Mouse (Mus musculus): Measurements from ENCODE around the gene Reg2. TPM values are rescaled to one million over a fixed set of nuclear protein-coding genes. Genes with fewer than 3 reads are reported as not detected.

The Reg2 gene
- polyA plus RNA-seq (2012; rRNA removed) = not detected in 2 replicates

DNA sequence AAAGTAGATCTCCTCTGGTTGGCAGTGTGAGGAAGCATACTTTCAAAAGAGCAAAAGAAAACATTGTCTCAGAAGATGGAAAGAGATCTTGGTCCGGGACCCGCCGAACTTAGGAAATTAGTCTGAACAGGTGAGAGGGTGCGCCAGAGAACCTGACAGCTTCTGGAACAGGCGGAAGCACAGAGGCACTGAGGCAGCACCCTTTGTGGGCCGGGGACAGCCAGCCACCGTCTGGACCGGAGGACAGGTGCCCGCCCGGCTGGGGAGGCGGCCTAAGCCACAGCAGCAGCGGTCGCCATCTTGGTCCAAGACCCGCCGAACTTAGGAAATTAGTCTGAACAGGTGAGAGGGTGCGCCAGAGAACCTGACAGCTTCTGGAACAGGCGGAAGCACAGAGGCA, at the start of gene Reg2:
TSS of gene Reg2 (plus strand) at position 301 of the 400 bp plus-strand sequence.

DNA sequence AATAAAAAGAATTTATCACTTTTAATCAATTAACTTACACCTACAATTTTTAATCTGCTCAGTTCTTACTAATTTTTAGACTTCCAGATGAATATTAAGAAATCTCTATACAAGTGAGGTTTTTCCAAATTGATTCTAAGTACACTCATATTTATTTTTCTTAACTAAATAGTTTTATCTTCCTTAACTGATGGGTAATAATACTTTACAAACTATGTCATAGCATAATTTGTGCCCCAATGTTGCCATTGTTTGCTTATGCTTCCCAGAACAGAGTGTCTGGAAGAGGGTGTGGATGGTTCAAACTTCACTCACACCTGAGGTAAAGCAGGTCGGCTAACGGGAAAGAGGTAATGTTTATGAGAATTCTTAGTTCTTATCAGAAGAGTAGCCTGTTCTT, 25.1 kb upstream of the Reg2 start, which contains the start of gene Reg3b:
TSS of gene Reg3b (plus strand) at position 301 of the 400 bp plus-strand sequence.

GRCm38 (mm10) chr6:78378765-78379164, 16.7 kb upstream of the Reg2 start, which contains the start of gene Reg3d:
Gene Reg3d (minus strand): TSS chr6:78378865.

GRCm38 (mm10) chr6:78380409-78380808, 15.0 kb upstream of the Reg2 start, which contains the start of gene Reg3a:
Gene Reg3a (plus strand): TSS chr6:78380709.

GRCm38 (mm10) chr6:78422411-78422810, 27.0 kb downstream of the Reg2 start, which contains the start of gene Reg1:
Gene Reg1 (plus strand): TSS chr6:78422711.

Other genes with a start within 250 kb of the Reg2 start
- gene Reg3b, start 25.0 kb upstream of the Reg2 start, polyA plus RNA-seq (2012; rRNA removed) = not detected in 2 replicates
- not detected in 2 replicates for gene Reg3d, start 16.8 kb upstream of the Reg2 start, polyA plus RNA-seq (2012; rRNA removed)
- gene Reg3a, start 14.9 kb upstream of the Reg2 start, polyA plus RNA-seq (2012; rRNA removed) = not detected in 2 replicates
- gene Reg1, start 27.1 kb downstream of the Reg2 start, polyA plus RNA-seq (2012; rRNA removed) = 0.03 TPM in 1 of 2 replicates, not detected in the other
- not detected in 2 replicates for gene Reg3g, start 73.2 kb downstream of the Reg2 start, polyA plus RNA-seq (2012; rRNA removed)

Measured in liver, embryonic 14 days (tissue).